Mouse (Mus musculus): ENCODE data around the gene Veph1.

Gene Veph1

DNA sequence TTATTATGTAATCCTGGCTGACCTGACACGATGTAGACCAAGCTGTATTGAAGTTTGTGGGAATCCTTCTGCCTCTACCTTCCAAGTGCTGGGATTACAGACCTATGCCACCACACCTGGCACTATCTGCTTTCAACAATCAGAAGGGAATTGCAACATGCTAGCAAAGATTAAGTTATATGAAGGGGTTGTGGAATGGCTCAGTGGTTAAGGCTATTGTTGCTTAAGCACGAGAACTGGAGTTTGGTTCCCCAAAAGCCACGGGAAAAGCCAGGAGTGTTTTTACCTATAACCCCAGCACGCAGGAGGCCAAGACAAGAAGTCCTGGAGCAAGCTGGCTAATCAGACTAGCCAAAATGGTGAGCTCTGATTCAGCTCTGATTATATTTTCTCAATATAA is 291.6 kb downstream of the Veph1 start:
- no peak for DNase-seq

DNA sequence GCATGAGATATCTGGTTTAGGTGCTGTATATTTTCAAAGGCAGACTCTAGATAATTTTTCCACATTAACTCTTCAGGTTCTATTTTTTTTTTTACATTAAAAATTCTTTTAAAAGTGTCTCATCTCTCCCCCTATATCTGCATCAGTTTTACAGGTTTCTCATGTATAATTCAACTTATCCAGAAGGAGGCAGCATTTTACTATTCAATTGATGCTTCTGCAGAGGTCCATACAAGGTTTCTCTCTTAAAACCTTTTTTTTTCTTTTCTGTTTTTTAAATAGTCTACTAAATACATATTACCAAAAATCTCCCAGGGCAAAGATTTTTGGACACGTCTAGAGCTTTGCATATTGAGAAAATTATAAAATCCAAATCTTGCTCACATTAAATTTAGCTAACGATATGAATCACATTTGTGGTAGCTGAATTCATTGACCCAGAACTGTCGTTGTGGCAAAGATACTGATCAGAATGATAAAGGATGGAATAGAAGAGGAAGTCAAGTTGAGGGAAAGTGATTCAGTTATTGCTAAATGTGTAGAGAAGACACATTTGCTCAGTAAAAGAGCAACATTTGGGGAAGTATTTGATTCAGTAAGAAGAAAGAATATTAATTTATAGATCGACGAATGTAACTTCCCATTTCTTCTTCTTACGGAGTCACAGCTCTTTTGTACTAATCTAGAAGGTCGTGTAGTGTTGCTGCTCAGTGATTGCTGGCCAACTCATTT is 292.3 kb downstream of the Veph1 start:
- DNase-seq = peak; percentile 22
